Mouse (Mus musculus) spleen, adult 2 months (tissue): ENCODE data around the gene Clcn5.

Source experiments
- CTCF ChIP-seq: fragments of 200-500 bp; IDR thresholded peaks from 2 replicates; pipeline ENCODE4 v1.5.1; 2011; ENCODE audit warnings: mild to moderate bottlenecking, inconsistent platforms; ENCODE audit not compliant: insufficient read depth, insufficient read length, insufficient replicate concordance; ENCODE audit errors: extremely low read depth
- POLR2A ChIP-seq: fragments of 200-500 bp; IDR thresholded peaks from 2 replicates; pipeline ENCODE4 v1.6.1; 2011; ENCODE audit warnings: low read depth, low read length, inconsistent platforms

DNA sequence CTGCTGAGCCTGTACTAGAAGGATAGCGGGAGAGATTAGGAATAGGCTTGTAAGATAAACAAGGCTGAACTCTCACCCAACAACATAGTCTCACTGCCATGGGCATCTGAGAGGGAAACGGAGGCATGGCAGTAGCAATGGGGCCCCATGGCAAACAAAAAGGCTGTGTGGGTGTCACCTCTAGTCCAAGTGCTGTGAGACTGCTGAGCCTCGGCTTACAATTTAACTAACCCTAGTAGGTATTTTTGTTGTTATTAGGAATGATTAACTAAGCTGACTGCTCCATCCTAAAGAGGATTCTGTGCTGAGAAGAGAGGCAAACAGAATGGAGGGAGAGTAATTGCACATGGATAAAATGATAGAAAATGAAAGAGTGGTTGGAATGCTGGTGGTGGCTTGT lies 161.2 kb downstream of the Clcn5 start:
- TF ChIP-seq CTCF (no peak), POLR2A (no peak)
